Mouse (Mus musculus) regulatory T cell (primary cell): ENCODE data around the gene Etfrf1.

ENCODE experiments used
- in situ Hi-C: fragments of 300-600 bp; cut with MboI, MseI; formaldehyde crosslinking; loops from one replicate; pipeline ENCODE4 v1.15.1; 2025; ENCODE audit warnings: high pct_unique_total_duplicates

Etfrf1 gene

GRCm38 (mm10) chr6:145210816-145211338 lies at the start of gene Etfrf1, which contains the start of gene Casc1:
TSS of gene Etfrf1 (plus strand) at chr6:145211134.
TSS of gene Casc1 (minus strand) at chr6:145211005.
- in situ Hi-C loops = no loop called here

- in situ Hi-C loops = no loop called here
Measured at GRCm38 (mm10) chr6:145171892-145172606, 38.9 kb upstream of the Etfrf1 start.

GRCm38 (mm10) chr6:145173781-145174191 lies 37.1 kb upstream of the Etfrf1 start:
- in situ Hi-C loops = no loop called here

DNA sequence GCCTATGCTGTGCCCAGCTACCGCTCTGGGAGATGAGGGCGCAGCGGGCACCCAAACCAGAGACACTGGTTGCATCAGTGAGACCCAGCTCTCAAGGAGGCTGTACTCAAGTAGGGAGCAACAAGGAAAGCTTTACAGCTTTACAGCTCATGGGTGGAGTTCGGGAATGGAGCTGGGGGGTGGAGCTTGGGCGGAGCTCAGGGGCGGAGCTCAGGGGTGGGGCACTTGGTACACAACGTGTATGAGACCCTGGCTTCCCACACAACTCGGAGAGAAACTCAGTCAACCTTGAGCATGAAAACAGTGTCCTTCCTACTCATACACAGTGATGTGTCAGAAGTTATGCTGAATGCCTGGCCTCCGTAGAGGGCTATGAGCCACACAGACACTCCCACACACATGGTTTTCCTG lies 35.4 kb upstream of the Etfrf1 start:
- in situ Hi-C loops = no loop called here

DNA sequence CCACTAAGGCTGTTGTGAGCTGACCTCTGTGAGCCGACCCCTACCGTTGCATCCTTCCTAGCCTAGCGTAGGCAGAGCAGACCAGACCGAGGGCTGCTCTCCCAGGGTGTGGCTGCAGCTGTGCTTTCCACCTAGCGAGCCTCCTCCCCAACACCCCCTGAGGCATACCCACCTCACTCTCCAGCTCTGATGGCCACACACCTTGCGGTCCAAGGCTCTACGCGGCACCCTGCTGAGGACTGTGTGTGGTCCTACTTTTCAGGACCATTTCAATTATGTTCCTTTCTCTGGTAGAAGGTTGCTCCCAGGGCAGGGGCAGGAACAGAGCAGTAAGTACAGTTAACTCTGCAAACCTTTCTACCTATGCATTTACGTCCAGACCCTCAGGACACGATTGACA lies 34.5 kb upstream of the Etfrf1 start:
- in situ Hi-C loops = no loop called here

DNA sequence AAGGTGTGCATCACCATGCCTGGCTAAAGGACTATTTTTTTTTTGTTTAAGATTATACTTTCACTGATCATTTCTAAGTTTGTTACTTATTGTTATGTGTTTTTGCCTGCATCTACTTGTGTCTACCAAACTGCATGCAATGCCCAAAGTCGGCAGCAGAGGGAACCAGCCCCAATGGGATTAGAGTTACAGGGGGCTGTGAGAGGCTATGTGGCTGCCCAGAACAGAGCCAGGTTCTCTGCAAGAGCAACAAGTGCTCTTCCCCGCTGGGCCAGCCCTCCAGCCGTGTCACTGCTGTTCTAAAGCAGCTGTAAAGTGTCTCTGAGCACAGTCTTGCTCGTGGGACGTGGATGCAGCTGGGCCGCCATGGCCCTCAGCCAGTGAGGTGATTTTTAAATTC lies 31.3 kb upstream of the Etfrf1 start:
- in situ Hi-C loops = no loop called here

GRCm38 (mm10) chr6:145182044-145182443 lies 28.9 kb upstream of the Etfrf1 start:
- in situ Hi-C loops = no loop called here

DNA sequence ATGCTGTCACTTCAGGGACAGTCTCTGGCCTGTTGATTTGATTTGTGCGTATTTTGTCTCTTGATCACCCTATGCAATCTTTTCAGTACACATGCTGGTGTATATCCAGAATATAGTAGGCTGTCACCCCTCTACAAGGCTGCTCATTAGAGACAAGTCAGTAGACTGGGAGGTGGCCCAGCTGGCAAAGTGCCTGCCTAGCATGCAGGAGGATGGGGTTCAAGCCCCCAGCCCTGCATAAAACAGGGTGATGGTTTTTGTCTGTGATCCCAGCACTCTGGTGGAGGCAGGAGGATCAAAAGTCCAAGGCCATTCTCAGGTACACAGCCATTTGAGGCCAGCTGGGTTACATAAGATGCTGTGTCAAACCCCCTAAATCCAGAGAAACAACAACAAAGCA lies 24.8 kb upstream of the Etfrf1 start:
- in situ Hi-C loops = loop anchor here (5.0 kb wide), 1 partner anchor 49 kb away; no protein-coding TSS in a partner anchor

DNA sequence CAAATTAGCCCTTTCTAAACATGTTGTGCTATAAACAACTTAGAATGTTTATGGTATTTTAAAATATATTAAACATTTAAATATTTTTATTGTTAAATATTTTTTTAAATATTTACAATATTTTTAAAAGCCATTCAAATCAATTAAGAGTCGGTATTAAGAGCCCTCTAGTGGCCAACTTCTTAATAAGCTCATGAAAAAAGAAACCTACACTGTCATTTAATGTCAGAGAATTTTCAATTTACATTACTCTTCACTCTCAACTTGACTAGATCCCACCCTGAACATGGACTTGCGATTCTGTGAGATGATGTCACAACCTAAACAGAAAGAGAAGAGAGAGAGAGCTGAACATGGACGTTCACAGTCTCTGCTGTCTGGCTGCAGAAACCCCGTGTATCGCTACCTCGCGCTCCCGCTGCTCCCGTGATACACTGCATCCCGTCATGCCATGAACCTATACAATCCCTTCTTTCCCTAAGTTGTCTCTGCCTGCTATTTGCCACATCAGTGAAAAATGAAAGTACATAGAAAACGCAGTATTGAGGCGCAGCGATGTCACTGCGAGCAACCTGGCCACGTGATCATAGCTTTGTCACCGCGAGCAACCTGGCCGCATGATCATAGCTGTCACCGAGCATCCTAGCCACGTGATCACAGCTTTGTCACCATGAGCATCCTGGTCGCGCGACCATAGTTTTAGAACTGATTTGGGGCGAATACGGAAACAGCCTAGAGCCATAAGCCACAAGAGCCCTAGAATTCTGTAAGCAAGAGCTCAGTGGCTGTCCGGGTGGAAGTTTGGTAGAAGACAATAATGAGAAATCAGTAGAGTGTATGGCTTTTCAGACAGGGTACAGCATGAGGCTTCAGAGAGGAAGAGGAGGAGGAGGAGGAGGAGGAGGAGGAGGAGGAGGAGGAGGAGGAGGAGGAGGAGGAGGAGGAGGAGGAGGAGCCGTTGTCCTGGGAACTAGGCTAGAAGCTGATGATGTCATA lies 23.5 kb upstream of the Etfrf1 start:
- in situ Hi-C loops = loop anchor here (5.0 kb wide), 1 partner anchor 50 kb away; no protein-coding TSS in a partner anchor

GRCm38 (mm10) chr6:145193038-145193437 lies 17.9 kb upstream of the Etfrf1 start:
- in situ Hi-C loops = loop anchor here (5.0 kb wide), 1 partner anchor 101 kb away; no protein-coding TSS in a partner anchor

- in situ Hi-C loops = loop anchor here (5.0 kb wide), 1 partner anchor 101 kb away; no protein-coding TSS in a partner anchor
Measured at GRCm38 (mm10) chr6:145193446-145193845, 17.5 kb upstream of the Etfrf1 start.

GRCm38 (mm10) chr6:145197949-145198686 lies 12.8 kb upstream of the Etfrf1 start:
- in situ Hi-C loops = loop anchor here (5.0 kb wide), 1 partner anchor 149 kb away; no protein-coding TSS in a partner anchor

- in situ Hi-C loops = no loop called here
Measured at GRCm38 (mm10) chr6:145202432-145203125, 8.4 kb upstream of the Etfrf1 start.

DNA sequence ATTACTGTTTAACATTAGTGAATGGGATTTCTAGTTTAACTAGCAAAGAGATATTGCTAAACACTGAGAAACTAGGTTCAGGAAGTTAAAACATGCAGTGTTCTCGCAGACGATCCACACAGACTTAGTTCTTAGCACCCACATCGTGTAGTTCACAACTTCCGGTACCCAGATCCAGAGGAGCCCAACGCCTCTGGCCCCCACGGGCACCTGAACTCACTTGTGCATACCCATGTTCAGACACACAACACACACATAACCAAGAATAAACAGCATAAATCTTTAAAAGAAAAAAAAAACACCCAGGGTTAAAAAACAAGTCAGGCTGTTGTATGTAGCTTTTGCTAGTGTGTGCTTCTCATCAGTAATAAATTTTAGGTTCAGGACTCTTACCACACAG lies 6.5 kb upstream of the Etfrf1 start:
- in situ Hi-C loops = no loop called here

DNA sequence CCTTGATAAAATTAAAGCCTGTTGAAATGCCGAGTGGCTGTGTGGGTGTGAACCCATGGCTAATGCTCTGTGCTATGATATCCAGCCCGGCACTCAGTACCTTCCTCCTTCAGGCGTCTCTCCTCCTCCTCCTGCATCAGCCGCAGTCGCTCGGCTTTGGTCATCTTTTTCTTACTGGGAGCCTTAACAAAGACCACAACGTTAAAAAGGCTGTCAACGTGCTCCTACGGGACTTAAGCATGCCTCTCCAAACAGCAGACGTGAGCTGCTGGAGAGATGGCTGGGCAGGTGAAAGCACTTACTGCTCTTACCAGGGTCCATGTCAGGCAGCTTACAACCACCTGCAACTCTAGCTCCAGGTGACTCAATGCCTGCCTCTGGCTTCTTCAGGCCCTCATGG lies 5.8 kb upstream of the Etfrf1 start:
- in situ Hi-C loops = no loop called here

- in situ Hi-C loops = no loop called here
Measured at GRCm38 (mm10) chr6:145210056-145210680, 766 bp upstream of the Etfrf1 start.

DNA sequence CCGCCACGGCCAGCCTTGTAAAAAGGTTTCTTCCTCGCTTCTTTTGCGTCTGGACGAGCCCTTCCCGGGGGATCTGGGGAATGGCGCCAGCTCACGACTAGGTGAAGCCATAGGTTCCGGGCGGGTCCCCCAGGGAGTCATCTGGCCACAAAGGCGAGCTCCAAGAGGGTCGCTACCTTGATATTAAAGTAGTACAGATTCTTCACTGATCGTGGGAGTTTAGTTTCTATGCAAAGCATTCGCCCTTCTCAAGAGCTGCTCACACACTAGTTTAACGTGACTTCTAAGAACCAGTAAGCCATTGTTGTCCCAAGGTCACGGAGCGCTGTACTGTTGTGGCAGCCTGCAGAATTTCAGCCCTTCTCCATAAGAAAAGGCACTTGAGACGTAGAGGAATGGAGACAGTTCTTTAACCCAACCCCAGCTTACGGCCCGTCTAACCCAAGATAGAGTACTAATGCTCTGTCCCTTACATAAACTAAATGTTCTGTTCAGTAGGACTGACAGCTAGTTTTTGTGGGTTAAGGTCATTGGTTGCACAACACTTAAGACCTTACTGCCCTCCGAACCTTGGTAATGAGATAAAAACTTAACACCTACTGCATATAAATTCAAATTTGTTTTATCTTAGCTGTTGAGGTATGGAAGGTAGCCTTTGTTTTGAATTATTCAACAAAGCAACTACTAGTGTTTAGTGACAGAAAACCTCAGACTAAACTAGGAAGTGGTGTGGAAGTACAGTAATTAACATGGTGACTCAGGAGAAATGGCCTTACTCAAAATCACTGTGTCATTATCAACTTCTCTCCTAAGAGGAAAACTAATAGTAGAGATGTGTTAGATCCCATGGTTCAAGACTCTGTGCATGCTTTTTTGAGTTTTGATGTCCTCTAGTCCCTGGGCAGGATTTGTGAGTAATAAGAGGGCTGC lies 707 bp downstream of the Etfrf1 start:
- in situ Hi-C loops = no loop called here

DNA sequence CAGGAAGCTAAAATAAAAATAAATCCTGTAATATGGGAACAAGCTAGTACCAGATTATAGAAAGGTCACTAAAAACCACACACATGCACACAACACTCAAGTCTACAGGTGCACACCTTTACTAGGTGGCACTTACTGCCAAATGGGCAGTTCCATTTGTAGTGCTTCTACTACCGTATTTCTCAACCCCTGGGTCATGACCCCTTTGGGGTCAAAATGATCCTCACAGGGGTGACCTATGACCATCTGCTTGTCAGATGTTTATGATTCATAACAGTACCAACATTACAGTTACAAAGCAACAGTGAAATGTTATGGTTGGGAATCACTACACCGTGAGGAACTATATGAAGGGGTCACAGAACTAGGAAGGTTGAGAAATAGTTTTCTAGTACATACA lies 3.0 kb downstream of the Etfrf1 start:
- in situ Hi-C loops = no loop called here

- in situ Hi-C loops = no loop called here
Measured at GRCm38 (mm10) chr6:145215826-145216225, 4.9 kb downstream of the Etfrf1 start.
